Mouse (Mus musculus) urinary bladder, postnatal 25 days (tissue): ENCODE data around the gene 1700080O16Rik.
A peak's percentile ranks its signal among the peaks of the same experiment; 100 is the strongest.

Experiments
- DNase-seq: peaks from one replicate; pipeline ENCODE4 v3.0.0; 2022; ENCODE audit warnings: low spot score

Gene 1700080O16Rik

DNA sequence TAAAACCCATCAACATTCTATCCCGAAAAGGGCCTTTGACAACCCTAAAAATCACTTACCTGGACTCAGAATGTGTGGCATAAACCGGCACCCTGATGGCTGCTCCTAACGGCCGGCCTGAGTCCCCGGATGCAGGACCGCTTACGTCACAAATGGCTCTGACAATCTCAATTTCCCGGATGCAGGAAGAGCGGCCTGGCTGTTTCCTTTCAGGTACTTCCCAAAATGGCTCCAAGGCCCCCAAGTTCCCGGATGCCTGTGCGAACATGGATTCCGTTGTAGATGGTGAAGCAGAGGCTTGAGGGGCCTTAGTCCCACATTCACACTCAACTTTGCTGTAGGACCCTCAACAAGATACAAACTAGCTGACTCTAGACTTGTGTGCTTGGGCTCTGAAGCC lies at the start of gene 1700080O16Rik:
1700080O16Rik (minus strand) TSS at position 101 of the 400 bp plus-strand sequence.
- DNase-seq, result no peak

DNA sequence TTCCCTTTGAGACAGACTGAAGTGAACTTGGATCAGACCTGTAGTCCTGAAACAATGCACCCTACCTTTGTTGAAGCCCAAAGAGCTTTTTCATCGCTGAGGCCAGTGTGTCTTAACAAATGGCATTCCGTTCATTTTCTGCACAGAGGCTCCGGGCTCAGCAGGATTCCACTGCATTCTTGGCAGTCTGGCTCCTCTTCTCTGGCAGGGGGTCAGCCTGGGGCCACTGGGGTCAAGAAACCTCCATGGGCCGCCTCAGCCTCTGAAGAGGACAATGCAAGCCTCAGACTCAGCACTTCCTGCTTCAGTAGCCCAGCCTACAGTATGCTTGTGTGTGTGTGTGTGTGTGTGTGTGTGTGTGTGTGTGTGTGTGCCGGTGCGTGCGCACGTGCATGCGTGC lies 45.1 kb upstream of the 1700080O16Rik start:
- no peak for DNase-seq

GRCm38 (mm10) chrX:52000072-52000471 lies 27.5 kb upstream of the 1700080O16Rik start:
- DNase-seq, result no peak

- no peak for DNase-seq
These were observed 26.9 kb upstream of the 1700080O16Rik start for GRCm38 (mm10) chrX:51999426-51999825.

DNA sequence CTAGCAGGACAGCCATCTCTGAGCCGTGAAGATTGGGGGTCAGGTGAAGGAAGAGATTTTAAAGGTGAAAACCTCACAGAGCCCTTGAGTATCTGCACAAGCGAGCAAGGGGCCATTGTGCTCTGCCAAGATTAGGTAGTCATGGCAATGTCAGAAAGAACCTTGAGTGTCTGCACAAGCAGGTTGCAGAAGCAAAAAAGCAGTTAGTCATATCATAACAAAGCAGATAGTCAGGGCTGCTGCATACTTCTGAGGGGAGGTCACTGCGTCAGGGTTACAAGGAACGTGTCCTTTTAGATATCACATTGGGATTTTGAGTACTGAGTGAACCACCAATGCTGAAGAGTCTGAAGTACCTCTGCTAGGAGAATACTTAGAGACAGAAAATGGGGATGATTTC lies 3.8 kb upstream of the 1700080O16Rik start:
- no peak for DNase-seq

GRCm38 (mm10) chrX:51974618-51975017 lies 2.0 kb upstream of the 1700080O16Rik start:
- DNase-seq, result no peak

GRCm38 (mm10) chrX:51948071-51948470 lies 24.5 kb downstream of the 1700080O16Rik start:
- DNase-seq, result peak; percentile 13

DNA sequence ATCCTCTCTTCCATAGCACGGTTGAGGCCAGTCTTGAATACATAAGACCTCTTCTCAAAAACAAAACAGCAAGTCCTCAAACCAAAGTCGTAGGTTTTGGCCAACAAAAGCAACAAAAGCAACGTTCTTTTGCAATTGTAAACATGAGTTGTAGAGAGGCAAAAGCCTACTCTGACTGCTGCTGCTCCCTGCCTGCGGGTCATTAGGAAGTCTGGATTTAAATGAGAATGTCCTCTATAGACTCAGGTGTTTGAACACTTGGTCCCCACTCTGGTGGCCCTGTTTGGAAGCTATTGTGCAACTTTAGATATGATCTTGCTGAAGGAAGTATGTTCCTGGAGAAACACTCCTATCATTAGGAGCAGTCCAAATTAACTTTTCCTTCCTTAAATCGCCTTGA lies 34.5 kb downstream of the 1700080O16Rik start:
- no peak for DNase-seq

DNA sequence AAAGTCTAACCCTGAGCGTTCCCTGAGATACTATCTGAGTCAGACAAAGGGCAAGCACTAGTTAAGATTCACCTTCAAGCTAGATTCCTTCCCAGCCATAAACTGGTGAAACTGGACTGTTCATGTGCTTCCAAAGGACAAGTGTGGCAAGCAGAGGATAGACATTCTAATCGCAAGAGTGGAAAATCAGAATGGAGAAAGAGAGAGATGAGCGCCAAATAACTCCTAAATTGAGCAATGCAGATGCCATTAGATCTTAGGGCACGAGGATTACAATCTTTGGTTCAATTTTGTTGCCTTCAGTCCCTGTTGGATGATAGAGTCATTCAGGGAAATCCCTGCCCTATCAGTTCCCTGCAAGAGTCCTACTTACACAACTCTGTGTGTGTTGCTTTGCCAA lies 53.5 kb downstream of the 1700080O16Rik start:
- DNase-seq, result no peak
